Mouse (Mus musculus) myocyte (in vitro differentiated cells): ENCODE measurements around the gene Akt1s1. TPM values are rescaled to one million over a fixed set of nuclear protein-coding genes. Genes with fewer than 3 reads are reported as not detected.

Experiments
- H3K27me3 ChIP-seq: one replicate; pipeline ENCODE4 v1.6.1; 2011; ENCODE audit not compliant: control insufficient read depth, insufficient read depth, insufficient read length
- H3K36me3 ChIP-seq: one replicate; pipeline ENCODE4 v1.6.1; 2011; ENCODE audit not compliant: control insufficient read depth, insufficient read depth
- H3K4me2 ChIP-seq: one replicate; pipeline ENCODE4 v1.6.1; 2011; ENCODE audit warnings: low read depth, control low read depth
- H3K4me3 ChIP-seq: one replicate; pipeline ENCODE4 v1.5.1; 2011; ENCODE audit warnings: mild to moderate bottlenecking, control low read depth, moderate library complexity
- H3K79me2 ChIP-seq: one replicate; pipeline ENCODE4 v1.6.1; 2011; ENCODE audit not compliant: control insufficient read depth, insufficient read depth
- H3ac ChIP-seq: one replicate; pipeline ENCODE4 v1.6.1; 2011; ENCODE audit not compliant: control insufficient read depth, insufficient read length
- CEBPB ChIP-seq: IDR thresholded peaks from 2 replicates; pipeline ENCODE4 v1.6.1; 2011; ENCODE audit warnings: mild to moderate bottlenecking, moderate library complexity; ENCODE audit not compliant: poor library complexity, insufficient read depth, severe bottlenecking
- E2F4 ChIP-seq: IDR thresholded peaks from one replicate; pipeline ENCODE4 v1.6.1; 2011; ENCODE audit warnings: mild to moderate bottlenecking, control low read depth, moderate library complexity; ENCODE audit not compliant: insufficient read depth
- MAX ChIP-seq: IDR thresholded peaks from one replicate; pipeline ENCODE4 v1.6.1; 2011; ENCODE audit warnings: low read depth, mild to moderate bottlenecking, control low read depth
- MYOD1 ChIP-seq, 3 experiments: IDR thresholded peaks; one replicate each; pipeline ENCODE4 v1.6.1; 2011; ENCODE audit warnings: control low read depth in 2 of 3, low read depth in 2 of 3, mild to moderate bottlenecking in 2 of 3, moderate library complexity in 1 of 3; ENCODE audit not compliant: insufficient read length in 2 of 3, control insufficient read depth in 1 of 3
- MYOG ChIP-seq, 3 experiments: IDR thresholded peaks; one replicate each; pipeline ENCODE4 v1.6.1; 2011; ENCODE audit warnings: control low read depth in 2 of 3, low read depth in 2 of 3, mild to moderate bottlenecking in 2 of 3; ENCODE audit not compliant: insufficient read length in 2 of 3, control insufficient read depth in 1 of 3, insufficient read depth in 1 of 3
- POLR2A ChIP-seq: IDR thresholded peaks from one replicate; pipeline ENCODE4 v1.6.1; 2011; ENCODE audit warnings: low read depth, mild to moderate bottlenecking, control low read depth, moderate library complexity; ENCODE audit not compliant: insufficient read length
- POLR2AphosphoS2 ChIP-seq: IDR thresholded peaks from one replicate; pipeline ENCODE4 v1.6.1; 2011; ENCODE audit warnings: low read depth, control low read depth; ENCODE audit not compliant: insufficient read length
- REST ChIP-seq: IDR thresholded peaks from one replicate; pipeline ENCODE4 v1.6.1; 2011; ENCODE audit warnings: mild to moderate bottlenecking, control low read depth, moderate library complexity; ENCODE audit not compliant: insufficient read depth, insufficient read length
- SRF ChIP-seq: IDR thresholded peaks from one replicate; pipeline ENCODE4 v1.6.1; 2011; ENCODE audit warnings: low read depth; ENCODE audit not compliant: control insufficient read depth, insufficient read length
- TCF12 ChIP-seq: IDR thresholded peaks from one replicate; pipeline ENCODE4 v1.6.1; 2011; ENCODE audit warnings: mild to moderate bottlenecking, control low read depth; ENCODE audit not compliant: poor library complexity, insufficient read depth, severe bottlenecking
- TCF3 ChIP-seq: IDR thresholded peaks from one replicate; pipeline ENCODE4 v1.6.1; 2011; ENCODE audit warnings: low read depth, control low read depth; ENCODE audit not compliant: insufficient read length
- USF1 ChIP-seq: IDR thresholded peaks from one replicate; pipeline ENCODE4 v1.6.1; 2011; ENCODE audit warnings: low read depth, mild to moderate bottlenecking, control low read depth, moderate library complexity
- polyA plus RNA-seq: library from polyadenylated mRNA; unstranded; fragments of >200 nt; fragmentation: generic; extraction: Trizol; gene quantifications from one replicate; pipeline ENCODE4 v1.2.1, GENCODE M21; 2012; ENCODE audit warnings: missing spikeins

The Akt1s1 gene
- polyA plus RNA-seq, 1 experiment = 200 TPM

DNA sequence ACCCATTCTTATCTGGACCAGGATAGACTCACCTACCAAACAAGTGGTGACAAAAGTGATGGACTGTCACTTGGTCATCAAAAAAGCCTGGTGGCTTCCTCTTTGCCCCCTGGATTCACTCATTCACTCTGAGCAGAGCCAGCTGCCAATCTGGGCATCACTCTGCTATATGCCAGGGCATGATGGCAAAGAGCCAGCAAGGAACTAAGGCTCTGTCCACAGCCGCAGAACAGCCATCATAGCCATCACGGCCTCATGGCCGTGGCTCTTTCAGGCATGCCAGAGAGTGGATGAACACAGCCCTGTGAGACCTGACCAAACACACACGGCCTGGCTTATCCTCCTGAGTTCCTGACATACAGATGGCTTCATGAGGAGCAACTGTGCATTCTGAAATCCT lies 41.9 kb downstream of the Akt1s1 start:
- Histone ChIP-seq H3ac (no peak overlapping the region), H3K27me3 (no peaks in the 10 kb centered on the region), H3K79me2 (peaks cover 50% of the 10 kb centered on the region), H3K36me3 (no peaks in the 10 kb centered on the region), H3K4me3 (peak overlapping the region; percentile 75), H3K4me2 (peak overlapping the region; percentile 83)
- TF ChIP-seq TCF3 (no peak), CEBPB (no peak), SRF (no peak), POLR2A (no peak), POLR2AphosphoS2 (no peak), REST (no peak), MYOD1 (IDR thresholded peaks at IDR 0.05; ENCODE audit: control insufficient read depth in 1 of 3, insufficient read length in 2 of 3, low read depth in 2 of 3) (no peak)

- TF ChIP-seq MYOG (IDR thresholded peaks at IDR 0.05; ENCODE audit: control insufficient read depth in 1 of 3, insufficient read depth in 1 of 3, insufficient read length in 2 of 3, low read depth in 2 of 3) (no peak), POLR2AphosphoS2 (no peak), TCF3 (no peak), POLR2A (no peak), REST (no peak), USF1 (no peak), TCF12 (no peak), MAX (no peak)
- no peaks in the 10 kb centered on the region for H3K36me3 ChIP-seq
- peak overlapping the region; percentile 83 for H3K4me2 ChIP-seq
Measured at GRCm38 (mm10) chr7:44891611-44892010, 42.8 kb downstream of the Akt1s1 start.

GRCm38 (mm10) chr7:44892276-44892921 lies 43.6 kb downstream of the Akt1s1 start, which contains the start of gene Med25:
TSS of gene Med25 (minus strand) at chr7:44892712.
- no peak for TF ChIP-seq REST
- peak; percentile 82 for TF ChIP-seq POLR2AphosphoS2
- no peak for TF ChIP-seq SRF
- no peak for TF ChIP-seq MAX
- TF ChIP-seq POLR2A = peak; percentile 82
- TF ChIP-seq MYOG (IDR thresholded peaks at IDR 0.05; ENCODE audit: control insufficient read depth in 1 of 3, insufficient read depth in 1 of 3, insufficient read length in 2 of 3, low read depth in 2 of 3) = no peak
- TF ChIP-seq USF1 = no peak
- TF ChIP-seq MYOD1 (IDR thresholded peaks at IDR 0.05; ENCODE audit: control insufficient read depth in 1 of 3, insufficient read length in 2 of 3, low read depth in 2 of 3) = no peak
- TF ChIP-seq E2F4 = no peak
- no peak for TF ChIP-seq TCF12

More at GRCm38 (mm10) chr7:44891611-44892010, 42.8 kb downstream of the Akt1s1 start:
- H3ac ChIP-seq = peak overlapping the region; percentile 70
- H3K79me2 ChIP-seq = peaks cover 50% of the 10 kb centered on the region
- H3K27me3 ChIP-seq = no peaks in the 10 kb centered on the region
- peak overlapping the region; percentile 75 for H3K4me3 ChIP-seq

DNA sequence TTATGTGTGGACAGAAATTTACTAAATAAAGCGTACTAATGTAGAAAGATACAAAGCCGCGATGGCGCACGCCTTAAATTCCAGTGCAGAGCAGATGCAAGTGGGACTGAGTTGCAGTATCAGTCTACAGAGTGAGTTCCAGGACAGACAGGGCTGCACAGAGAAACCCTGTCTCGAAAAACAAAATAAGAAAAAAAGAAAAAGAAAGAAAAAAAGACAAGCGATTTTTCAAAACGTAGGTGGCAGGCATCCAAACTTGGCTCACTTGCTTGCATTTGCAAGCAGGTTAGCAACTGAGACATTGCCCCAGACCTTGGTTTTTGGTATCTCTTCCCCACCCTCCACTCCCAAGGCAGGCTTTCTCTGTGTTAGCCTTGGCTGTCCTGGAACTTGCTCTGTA lies 44.4 kb downstream of the Akt1s1 start:
- H3ac ChIP-seq = no peak overlapping the region

More at GRCm38 (mm10) chr7:44892276-44892921, 43.6 kb downstream of the Akt1s1 start, which contains the start of gene Med25:
- Histone ChIP-seq H3ac (peak within 1 kb of the TSS; percentile 70), H3K4me3 (peak within 1 kb of the TSS; percentile 75), H3K27me3 (no peaks in the 10 kb centered on the region), H3K4me2 (peak within 1 kb of the TSS; percentile 87), H3K79me2 (peaks cover 43% of the 10 kb centered on the region), H3K36me3 (no peaks in the 10 kb centered on the region)

DNA sequence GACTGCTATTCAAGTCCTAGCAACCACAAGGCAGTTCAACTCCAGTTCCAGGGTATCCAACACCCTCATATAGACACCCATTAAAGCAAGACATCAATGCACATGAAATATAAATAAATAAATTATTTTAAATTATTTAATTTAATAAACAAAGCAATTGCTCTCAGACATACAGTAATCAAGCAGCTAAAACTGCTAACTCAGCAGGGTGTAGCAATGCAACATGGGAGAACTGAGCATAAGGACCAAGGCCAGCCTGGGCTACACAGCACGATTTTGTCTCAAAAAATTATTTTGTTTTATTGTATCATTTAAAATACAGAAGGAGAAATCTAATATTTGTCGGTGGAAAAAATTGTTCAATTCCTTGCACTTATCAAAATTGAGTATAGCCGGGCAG lies 45.4 kb downstream of the Akt1s1 start:
- TF ChIP-seq POLR2A (no peak), CEBPB (no peak), TCF12 (no peak), REST (no peak), POLR2AphosphoS2 (no peak), TCF3 (no peak), MYOG (IDR thresholded peaks at IDR 0.05; ENCODE audit: control insufficient read depth in 1 of 3, insufficient read depth in 1 of 3, insufficient read length in 2 of 3, low read depth in 2 of 3) (no peak), E2F4 (no peak)
- no peak overlapping the region for H3ac ChIP-seq
- no peak overlapping the region for H3K4me3 ChIP-seq
- no peak overlapping the region for H3K4me2 ChIP-seq
- H3K36me3 ChIP-seq = no peaks in the 10 kb centered on the region
- H3K79me2 ChIP-seq = peaks cover 27% of the 10 kb centered on the region
- H3K27me3 ChIP-seq = no peaks in the 10 kb centered on the region

More for the DNA sequence above, 44.4 kb downstream of the Akt1s1 start:
- peaks cover 36% of the 10 kb centered on the region for H3K79me2 ChIP-seq
- TF ChIP-seq MYOD1 (IDR thresholded peaks at IDR 0.05; ENCODE audit: control insufficient read depth in 1 of 3, insufficient read length in 2 of 3, low read depth in 2 of 3) (no peak), MAX (no peak), CEBPB (no peak), POLR2A (no peak), E2F4 (no peak), REST (no peak), MYOG (IDR thresholded peaks at IDR 0.05; ENCODE audit: control insufficient read depth in 1 of 3, insufficient read depth in 1 of 3, insufficient read length in 2 of 3, low read depth in 2 of 3) (no peak)
- H3K4me2 ChIP-seq = peak overlapping the region; percentile 87
- H3K36me3 ChIP-seq = no peaks in the 10 kb centered on the region
- H3K27me3 ChIP-seq = no peaks in the 10 kb centered on the region
- H3K4me3 ChIP-seq = peak overlapping the region; percentile 75
